Mouse (Mus musculus): ENCODE results near the gene Scaf1. TPM values are rescaled to one million over a fixed set of nuclear protein-coding genes. Genes with fewer than 3 reads are reported as not detected.

Scaf1 gene
- total RNA-seq, 2 experiments from 2014 or later = 68.5 to 70.1 TPM

DNA sequence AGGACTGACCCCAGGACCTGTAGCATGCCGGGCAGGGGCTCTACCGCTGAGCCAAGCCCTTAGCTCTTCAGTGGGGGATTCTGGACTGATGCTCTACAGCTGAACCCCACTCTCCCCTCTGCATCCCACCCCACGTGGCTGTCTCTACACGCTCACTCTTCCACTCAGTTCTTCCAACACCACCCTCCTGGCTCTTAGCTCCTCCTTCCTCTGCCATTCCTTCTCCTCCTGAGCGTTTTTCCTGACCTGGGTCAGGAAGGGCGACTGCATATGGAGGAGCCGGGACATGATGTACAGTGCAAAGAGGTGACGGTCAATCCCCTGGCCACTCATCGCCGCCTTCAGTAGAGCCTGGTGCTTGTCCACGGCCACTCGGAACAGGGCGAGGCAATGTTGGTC lies 55.7 kb downstream of the Scaf1 start:
- intact Hi-C loops (cut with DNase I) = no loop called here
- DNase-seq = no peak

- DNase-seq = no peak
- intact Hi-C loops (cut with DNase I) = loop anchor here (2.0 to 5.0 kb wide), 3 partner anchors 29 to 238 kb away; no protein-coding TSS in a partner anchor
These were observed 56.2 kb downstream of the Scaf1 start for GRCm38 (mm10) chr7:44959874-44960511.

GRCm38 (mm10) chr7:44959281-44959680 lies 56.9 kb downstream of the Scaf1 start:
- intact Hi-C loops (cut with DNase I) = loop anchor here (2.0 to 5.0 kb wide), 3 partner anchors 28 to 237 kb away; no protein-coding TSS in a partner anchor
- no peak for DNase-seq

DNA sequence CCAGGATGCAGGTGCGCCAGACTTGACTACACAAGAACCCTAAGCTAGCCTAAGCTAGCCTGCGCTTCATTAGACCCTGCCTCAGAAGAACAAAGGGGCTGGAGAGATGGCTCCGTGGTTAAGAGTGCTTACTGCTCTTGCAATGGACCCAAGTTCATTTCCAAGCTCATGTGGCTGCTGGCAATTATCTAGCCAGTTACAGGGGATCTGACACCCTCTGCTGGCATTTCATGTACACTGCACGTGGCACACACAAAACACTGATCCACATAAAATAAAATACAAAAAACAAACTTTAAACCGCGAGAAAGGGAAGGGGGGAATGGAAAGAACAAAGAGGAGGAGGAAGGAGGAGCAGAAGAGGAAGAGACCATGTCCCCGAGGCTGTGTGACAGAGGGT lies 58.0 kb downstream of the Scaf1 start:
- intact Hi-C loops (cut with DNase I) = loop anchor here (2.0 to 5.0 kb wide), 3 partner anchors 27 to 236 kb away; no protein-coding TSS in a partner anchor
- peak; percentile 53 to 66 for DNase-seq

DNA sequence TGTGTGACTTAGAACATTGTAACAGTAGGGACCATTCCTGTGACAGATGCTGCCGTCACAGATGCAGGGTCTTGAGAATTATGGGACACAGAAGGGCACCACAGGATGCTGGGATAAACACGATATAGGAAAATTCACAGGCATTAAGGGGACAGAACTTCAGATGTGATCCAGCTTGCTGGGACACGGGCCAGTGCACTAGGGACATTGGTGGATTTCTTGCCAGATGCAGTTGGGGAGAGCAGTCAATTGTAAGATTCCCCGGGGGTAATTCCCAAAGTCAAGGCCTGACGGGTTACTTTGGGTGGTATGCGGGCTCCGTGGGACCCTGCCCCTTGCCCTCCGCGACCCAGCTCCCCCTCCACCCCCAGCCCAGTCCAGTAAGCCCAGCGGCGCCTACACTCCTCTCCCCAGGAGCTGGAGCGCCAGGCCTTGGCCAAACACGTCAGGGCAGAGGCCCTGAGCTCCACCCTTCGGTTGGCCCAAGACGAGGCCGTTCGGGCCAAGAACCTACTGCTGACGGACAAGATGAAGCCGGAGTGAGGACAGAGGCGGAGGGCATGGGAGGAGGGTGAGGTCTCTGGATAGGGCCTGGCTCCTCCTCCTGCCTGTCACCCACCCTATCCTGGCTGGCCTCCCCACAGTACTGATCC lies 58.9 kb downstream of the Scaf1 start:
- peak; percentile 71 to 72 for DNase-seq
- intact Hi-C loops (cut with DNase I) = loop anchor here (5.0 kb wide), 2 partner anchors 35 to 235 kb away; no protein-coding TSS in a partner anchor

DNA sequence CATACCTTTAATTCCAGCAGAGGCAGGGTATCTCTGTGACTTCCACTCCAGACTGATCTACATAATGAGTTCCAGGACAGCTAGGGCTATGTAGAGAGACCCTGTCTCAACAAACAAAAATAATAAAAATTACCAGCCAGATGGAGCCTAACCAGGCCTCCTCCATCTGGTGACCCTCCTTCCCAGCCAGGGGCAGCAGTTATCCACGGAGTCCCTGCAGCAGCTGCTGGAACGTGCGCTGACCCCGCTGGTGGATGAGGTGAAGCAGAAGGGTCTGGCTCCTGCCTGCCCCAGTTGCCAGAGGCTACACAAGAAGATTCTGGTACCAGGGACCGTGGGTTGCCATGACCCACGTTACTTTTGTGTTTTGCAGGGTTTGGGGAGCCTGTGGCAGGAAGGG lies 59.9 kb downstream of the Scaf1 start:
- DNase-seq = no peak
- intact Hi-C loops (cut with DNase I) = loop anchor here (5.0 kb wide), 2 partner anchors 34 to 234 kb away; no protein-coding TSS in a partner anchor

DNA sequence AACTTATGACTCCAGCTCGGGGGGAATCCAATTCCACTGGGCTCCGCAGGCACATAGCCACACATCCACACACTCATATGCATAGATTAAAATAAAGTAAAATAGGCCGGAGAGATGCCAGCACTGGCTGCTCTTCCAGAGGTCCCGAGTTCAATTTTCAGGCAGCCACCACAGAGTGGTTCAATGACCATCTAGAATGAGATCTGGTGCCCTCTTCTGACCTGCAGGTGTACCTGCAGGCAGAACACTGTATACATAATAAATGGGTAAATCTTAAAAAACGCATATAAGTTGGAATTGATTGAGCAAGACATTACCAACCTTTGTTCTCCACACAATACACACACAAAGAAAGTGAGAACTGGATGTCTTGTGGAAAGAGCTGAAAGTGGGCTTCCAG lies 60.5 kb downstream of the Scaf1 start:
- intact Hi-C loops (cut with DNase I) = loop anchor here (5.0 kb wide), 2 partner anchors 33 to 233 kb away; no protein-coding TSS in a partner anchor
- DNase-seq = peak in 1 of 2 experiments; percentile 43

- intact Hi-C loops (cut with DNase I) = loop anchor here (5.0 kb wide), 1 partner anchor 57 kb away; the partner anchor contains the start of gene Fuz
These were observed 61.9 kb downstream of the Scaf1 start for GRCm38 (mm10) chr7:44954091-44954885.

GRCm38 (mm10) chr7:44953561-44953960 lies 62.6 kb downstream of the Scaf1 start:
- intact Hi-C loops (cut with DNase I) = loop anchor here (5.0 kb wide), 1 partner anchor 56 kb away; the partner anchor contains the start of gene Fuz
- no peak for DNase-seq

More at GRCm38 (mm10) chr7:44954091-44954885, 61.9 kb downstream of the Scaf1 start:
- DNase-seq = no peak

Small RNA genes lying within 50 kb of the gene (microRNA-seq; reads per million reads assigned to microRNA genes)
- 0.95 to 1.0 reads per million in 2 experiments for gene Mir7054

Other genes with a start within 250 kb of the Scaf1 start
- 10 to 100 TPM; 44.3 to 45.1 TPM for gene Nup62, start 200.3 kb downstream of the Scaf1 start, total RNA-seq (2021)
- gene Il4i1, start 200.0 kb downstream of the Scaf1 start, total RNA-seq (2021) = 1 to 10 TPM; 1.3 to 1.8 TPM
- 10 to 100 TPM; 50.4 to 51.3 TPM for gene Atf5, start 199.7 kb downstream of the Scaf1 start, total RNA-seq (2021)
- 10 to 100 TPM; 76.8 to 78.4 TPM for gene Akt1s1, start 167.4 kb downstream of the Scaf1 start, total RNA-seq (2021)
- 10 to 100 TPM; 38.4 to 44.7 TPM for gene Tbc1d17, start 167.3 kb downstream of the Scaf1 start, total RNA-seq (2021)
- 10 to 100 TPM; 18.1 to 21.6 TPM for gene Pnkp, start 159.2 kb downstream of the Scaf1 start, total RNA-seq (2021)
- 100 to 1,000 TPM; 189 to 196 TPM for gene Ptov1, start 146.6 kb downstream of the Scaf1 start, total RNA-seq (2021)
- gene Med25, start 123.7 kb downstream of the Scaf1 start, total RNA-seq (2021) = 10 to 100 TPM; 67.7 to 77.1 TPM
- gene Fuz, start 120.3 kb downstream of the Scaf1 start, total RNA-seq (2021) = 10 to 100 TPM; 12.2 to 18.2 TPM
- gene Ap2a1, start 86.9 kb downstream of the Scaf1 start, total RNA-seq (2021) = 10 to 100 TPM; 90.9 to 91.1 TPM
- not detected for gene Tsks, start 73.2 kb downstream of the Scaf1 start, total RNA-seq (2021)
- gene Cpt1c, start 41.5 kb downstream of the Scaf1 start, total RNA-seq (2021) = 1 to 10 TPM; 4.1 to 6.2 TPM
- 100 to 1,000 TPM; 198 to 216 TPM for gene Prmt1, start 29.8 kb downstream of the Scaf1 start, total RNA-seq (2021)
- gene Irf3, start 18.7 kb downstream of the Scaf1 start, total RNA-seq (2021) = 10 to 100 TPM; 34.1 to 47.9 TPM
- 10 to 100 TPM; 14.5 to 15.9 TPM for gene Bcl2l12, start 17.7 kb downstream of the Scaf1 start, total RNA-seq (2021)
- gene Rras, start 1.6 kb upstream of the Scaf1 start, total RNA-seq (2021) = 10 to 100 TPM; 71.6 to 75.7 TPM
- gene Prr12, start 36.5 kb upstream of the Scaf1 start, total RNA-seq (2021) = 10 to 100 TPM; 28.8 to 35.7 TPM
- gene Nosip, start 46.1 kb upstream of the Scaf1 start, total RNA-seq (2021) = 10 to 100 TPM; 33.9 to 35.9 TPM
- 10 to 100 TPM; 10.9 to 11.3 TPM for gene Prrg2, start 46.3 kb upstream of the Scaf1 start, total RNA-seq (2021)
- gene Rcn3, start 75.9 kb upstream of the Scaf1 start, total RNA-seq (2021) = 10 to 100 TPM; 76.5 to 83.4 TPM
- gene Fcgrt, start 87.5 kb upstream of the Scaf1 start, total RNA-seq (2021) = 10 to 100 TPM; 65.4 to 69.2 TPM
- 100 to 1,000 TPM; 752 to 773 TPM for gene Rps11, start 108.1 kb upstream of the Scaf1 start, total RNA-seq (2021)
- 100 to 1,000 TPM; 809 to 865 TPM for gene Rpl13a, start 112.4 kb upstream of the Scaf1 start, total RNA-seq (2021)
- not detected for gene Gm45713, start 119.9 kb upstream of the Scaf1 start, total RNA-seq (2021)
- gene Flt3l, start 120.1 kb upstream of the Scaf1 start, total RNA-seq (2021) = 1 to 10 TPM; 5.7 to 6.5 TPM
- gene Pih1d1, start 137.9 kb upstream of the Scaf1 start, total RNA-seq (2021) = 10 to 100 TPM; 47.1 to 49.0 TPM
- 10 to 100 TPM; 36.6 to 48.2 TPM for gene Aldh16a1, start 138.2 kb upstream of the Scaf1 start, total RNA-seq (2021)
- 1 to 10 TPM; 6.1 to 6.7 TPM for gene Slc17a7, start 147.6 kb upstream of the Scaf1 start, total RNA-seq (2021)
- not detected for gene Gfy, start 163.2 kb upstream of the Scaf1 start, total RNA-seq (2021)
- not detected for gene Pth2, start 164.6 kb upstream of the Scaf1 start, total RNA-seq (2021)
- gene Ccdc155, start 188.5 kb upstream of the Scaf1 start, total RNA-seq (2021) = not detected
- not detected for gene Dkkl1, start 195.8 kb upstream of the Scaf1 start, total RNA-seq (2021)
- 10 to 100 TPM; 27.5 to 32.3 TPM for gene Tead2, start 199.4 kb upstream of the Scaf1 start, total RNA-seq (2021)
- 1 to 10 TPM; 3.0 to 4.0 TPM for gene Cd37, start 222.8 kb upstream of the Scaf1 start, total RNA-seq (2021)
- not detected for gene Slc6a16, start 224.7 kb upstream of the Scaf1 start, total RNA-seq (2021)